Comparison of ENCODE assay signal across 23 mouse cellular contexts in the genomic region with DNA sequence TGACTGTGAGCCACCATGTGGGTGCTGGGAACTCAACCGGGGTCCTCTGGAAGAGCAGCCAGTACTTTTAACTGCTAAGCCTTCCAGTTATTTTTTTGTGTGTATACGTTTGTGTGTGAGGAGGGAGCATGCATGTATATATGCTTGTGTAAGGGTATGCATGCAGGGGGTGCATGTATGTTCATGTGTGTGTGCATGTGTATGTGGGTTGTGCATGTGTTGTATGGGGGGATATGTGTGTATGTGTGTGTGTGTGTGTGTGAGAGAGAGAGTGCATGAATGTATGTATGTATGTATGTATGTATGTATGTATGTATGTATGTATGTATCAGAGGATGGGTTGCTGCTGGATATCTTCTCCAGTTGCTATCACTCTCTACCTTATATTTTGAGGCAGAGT. TPM values are rescaled to one million over a fixed set of nuclear protein-coding genes. Genes with fewer than 3 reads are reported as not detected.
"Had no signal": no experiment of that assay in that cellular context is flagged by ENCODE, and none has a peak within 500 bp of the region (broad histone marks: within the 10 kb centered on the region; RNA-seq: fewer than 3 reads in every experiment).

No protein-coding gene starts in this region.

- DNase-seq: lung, adult 18-20 months; lung, embryonic 14.5 days; lung, postnatal 10 days; lung, postnatal 4 days; midbrain, embryonic 14.5 days; right cerebral cortex, postnatal 14 days; thymus, adult 2 months; thymus, postnatal 25 days; thymus, postnatal 4 days had no signal

- H3K4me1 ChIP-seq: midbrain, embryonic 12.5 days; neural tube, embryonic 13.5 days; neural tube, embryonic 15.5 days had no signal

- H3K9ac ChIP-seq: lung, embryonic 14.5 days; midbrain, embryonic 12.5 days; neural tube, embryonic 13.5 days; neural tube, embryonic 15.5 days; stomach, embryonic 15.5 days had no signal

- ATAC-seq: midbrain, embryonic 16.5 days had no signal

- H3K4me3 ChIP-seq: midbrain, embryonic 10.5 days; midbrain, embryonic 12.5 days; myocyte; neural tube, embryonic 13.5 days; neural tube, embryonic 15.5 days; stomach, embryonic 15.5 days had no signal

- H3K27ac ChIP-seq: midbrain, embryonic 10.5 days; midbrain, embryonic 12.5 days; neural tube, embryonic 13.5 days; neural tube, embryonic 15.5 days; stomach, embryonic 15.5 days; stomach, postnatal 0 days had no signal

- H3K9me3 ChIP-seq: midbrain, embryonic 10.5 days; midbrain, embryonic 12.5 days; neural tube, embryonic 13.5 days; neural tube, embryonic 15.5 days; stomach, embryonic 15.5 days had no signal

- H3K4me2 ChIP-seq: lung, embryonic 14.5 days; midbrain, embryonic 12.5 days; neural tube, embryonic 13.5 days; neural tube, embryonic 15.5 days; stomach, embryonic 15.5 days had no signal

- H3K27me3 ChIP-seq: midbrain, embryonic 12.5 days; neural tube, embryonic 13.5 days; neural tube, embryonic 15.5 days; stomach, embryonic 15.5 days had no signal

- H3K36me3 ChIP-seq: midbrain, embryonic 12.5 days; neural tube, embryonic 13.5 days; neural tube, embryonic 15.5 days; stomach, embryonic 15.5 days had no signal

RNA-seq across cellular contexts. Expression of a gene that starts 6.0 kb away (rescaled TPM):
- total RNA-seq: megakaryocyte, adult 5-6 weeks had no signal
- polyA plus RNA-seq: lung, embryonic 14.5 days; midbrain, embryonic 10.5 days; midbrain, embryonic 12.5 days; midbrain, embryonic 14.5 days; midbrain, embryonic 16.5 days; neural tube, embryonic 11.5 days; neural tube, embryonic 13.5 days; neural tube, embryonic 15.5 days; spleen, adult 2 months; stomach, embryonic 15.5 days; stomach, postnatal 0 days had no signal

RNA-seq across cellular contexts. Expression of a gene that starts 31.5 kb away (rescaled TPM):
- total RNA-seq: megakaryocyte, adult 5-6 weeks; megakaryocyte-erythroid progenitor cell, adult 5-6 weeks had no signal
- polyA plus RNA-seq: lung, embryonic 14.5 days; lung, embryonic 16.5 days; midbrain, embryonic 10.5 days; midbrain, embryonic 12.5 days; midbrain, embryonic 14.5 days; midbrain, embryonic 16.5 days; neural tube, embryonic 11.5 days; neural tube, embryonic 13.5 days; neural tube, embryonic 15.5 days; stomach, embryonic 15.5 days; stomach, postnatal 0 days; urinary bladder, adult 2 months had no signal

RNA-seq across cellular contexts. Expression of a gene that starts 31.6 kb away (rescaled TPM):
- total RNA-seq: megakaryocyte, adult 5-6 weeks; megakaryocyte-erythroid progenitor cell, adult 5-6 weeks had no signal
- polyA plus RNA-seq: lung, embryonic 14.5 days; lung, embryonic 16.5 days; midbrain, embryonic 10.5 days; midbrain, embryonic 12.5 days; midbrain, embryonic 14.5 days; midbrain, embryonic 16.5 days; myocyte; neural tube, embryonic 11.5 days; neural tube, embryonic 13.5 days; neural tube, embryonic 15.5 days; spleen, adult 2 months; stomach, embryonic 15.5 days; stomach, postnatal 0 days; thymus, adult 2 months; urinary bladder, adult 2 months had no signal
